Mouse (Mus musculus) urinary bladder, postnatal 25 days (tissue): Measurements from ENCODE around the gene Chrm4.

Experiments used
- DNase-seq: peaks from one replicate; pipeline ENCODE4 v3.0.0; 2022; ENCODE audit warnings: low spot score

Chrm4 gene

DNA sequence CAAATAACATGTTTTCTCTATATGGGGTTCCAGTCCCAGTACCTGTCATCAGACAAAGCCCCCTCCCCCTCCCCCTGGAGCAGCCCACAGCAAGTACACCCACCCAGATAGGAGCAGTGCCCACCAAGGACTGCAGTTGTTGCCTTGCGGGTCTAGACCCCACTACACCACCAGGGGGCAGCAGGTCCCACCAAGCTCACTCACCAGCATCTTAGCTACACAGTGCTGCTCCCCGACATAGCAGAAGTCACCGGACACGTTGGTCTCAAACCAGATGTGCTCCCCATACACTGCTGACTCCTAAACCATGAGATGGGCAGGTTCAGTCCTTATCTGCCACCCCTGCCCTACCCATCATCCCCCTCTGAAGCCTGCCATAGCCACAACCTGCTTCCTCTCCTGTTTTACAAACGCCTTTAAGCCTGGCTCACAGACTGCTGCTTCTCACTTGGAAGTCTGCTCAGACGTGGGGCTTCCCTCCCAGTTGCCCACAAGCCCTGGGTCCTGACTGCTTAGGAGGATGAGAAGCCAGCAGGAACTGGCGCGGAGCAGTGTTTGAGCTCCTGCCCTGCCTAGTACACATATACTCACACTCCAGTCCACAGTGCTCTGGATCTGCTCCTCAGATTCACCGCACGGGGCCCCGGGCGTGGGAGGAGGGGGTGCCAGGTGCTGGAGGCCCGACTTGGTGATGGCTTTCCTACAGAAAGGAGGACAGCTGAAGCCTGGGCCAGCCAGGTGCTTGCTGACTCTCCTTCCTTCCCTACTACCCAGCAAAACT lies 17.3 kb downstream of the Chrm4 start:
- peak; percentile 75 for DNase-seq

GRCm38 (mm10) chr2:91945483-91945882 lies 18.4 kb downstream of the Chrm4 start, which contains the start of gene Gm9821:
Gene Gm9821, plus strand, starts transcription at chr2:91945703.
- no peak for DNase-seq

DNA sequence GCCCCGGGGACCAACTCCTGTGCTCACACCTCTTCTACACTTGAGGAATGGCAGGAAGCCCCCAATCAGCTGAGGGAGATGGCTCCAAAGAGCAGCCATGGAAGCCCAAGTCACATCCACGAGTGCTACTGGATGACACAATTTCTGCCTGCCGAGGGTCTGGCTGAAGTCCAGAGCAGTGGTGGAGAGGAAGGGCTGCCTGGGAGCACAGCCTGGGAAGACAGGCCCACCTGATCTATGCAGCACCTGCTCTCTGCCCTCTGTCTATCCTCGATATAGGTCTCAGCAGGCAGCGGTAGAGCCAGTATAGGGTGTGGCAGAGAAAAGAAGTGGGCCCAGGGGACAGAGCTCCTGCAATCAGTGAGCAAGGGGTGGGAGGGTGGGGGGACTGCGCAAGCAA lies 19.8 kb downstream of the Chrm4 start:
- no peak for DNase-seq

DNA sequence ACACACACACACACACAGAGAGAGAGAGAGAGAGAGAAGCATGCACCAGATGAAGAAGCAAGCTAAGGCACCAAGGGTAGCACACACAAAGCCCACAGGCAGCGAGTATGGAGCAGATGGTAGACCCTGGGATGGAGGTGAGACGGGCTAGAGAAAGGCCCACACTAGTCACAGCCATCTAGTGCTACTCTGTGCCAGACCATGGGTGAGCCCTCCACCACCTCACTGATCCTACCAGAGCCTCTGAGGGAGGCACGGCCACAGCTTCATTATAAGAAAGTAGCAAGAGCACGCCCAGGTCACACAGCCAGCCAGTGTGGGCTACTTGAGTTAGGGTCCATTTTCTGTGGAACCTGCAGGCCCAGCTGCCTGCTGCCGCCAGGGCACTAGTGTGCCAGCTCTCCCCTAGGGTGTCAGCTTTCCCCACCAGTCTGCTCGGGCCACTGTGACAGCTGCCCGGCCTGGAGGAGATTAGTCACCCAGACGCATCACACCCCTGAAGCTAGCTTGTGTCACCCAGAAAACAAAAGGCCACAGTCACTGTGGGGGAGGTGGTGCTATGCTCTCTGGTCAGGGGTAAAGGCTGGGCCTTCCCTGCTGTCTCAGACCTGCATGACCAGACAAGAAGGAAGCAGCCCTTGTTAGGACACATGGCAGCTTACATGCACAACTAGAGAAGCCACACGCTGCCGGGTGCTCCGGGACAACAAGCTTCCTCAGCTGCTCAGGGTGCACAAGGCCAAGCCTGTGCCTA lies 20.5 kb downstream of the Chrm4 start:
- DNase-seq, result no peak

GRCm38 (mm10) chr2:91948151-91948509 lies 21.1 kb downstream of the Chrm4 start:
- DNase-seq, result no peak

- no peak for DNase-seq
Measured at GRCm38 (mm10) chr2:91948792-91949241, 21.8 kb downstream of the Chrm4 start.

GRCm38 (mm10) chr2:91949411-91950274 lies 22.6 kb downstream of the Chrm4 start:
- no peak for DNase-seq

GRCm38 (mm10) chr2:91950275-91951085 lies 23.4 kb downstream of the Chrm4 start:
- DNase-seq, result no peak

- DNase-seq, result no peak
Measured at GRCm38 (mm10) chr2:91953825-91954224, 26.8 kb downstream of the Chrm4 start.

DNA sequence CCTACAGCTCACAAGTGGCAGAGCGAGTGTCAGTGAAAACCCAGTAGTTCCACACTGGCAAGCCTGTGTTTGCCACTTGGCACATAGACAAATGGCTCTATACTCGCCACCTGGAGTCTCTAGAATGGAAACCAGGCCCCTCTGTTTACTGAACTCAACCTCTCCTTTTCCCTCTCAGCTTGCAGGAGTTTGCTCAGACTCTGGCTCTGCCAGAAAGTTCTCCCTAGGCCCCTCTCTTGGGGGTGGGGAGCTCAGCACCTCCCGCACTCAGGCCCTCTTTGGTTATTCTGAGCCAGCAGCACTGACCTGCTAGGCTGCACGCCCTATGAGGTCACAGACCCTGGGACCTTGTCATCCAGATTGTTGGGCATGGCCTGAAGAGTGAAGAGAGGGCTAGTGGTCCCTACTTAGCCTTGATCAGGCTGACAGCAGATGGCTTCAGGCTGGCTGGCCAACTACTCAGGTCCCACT lies 28.1 kb downstream of the Chrm4 start:
- no peak for DNase-seq

GRCm38 (mm10) chr2:91955875-91956274 lies 28.8 kb downstream of the Chrm4 start:
- DNase-seq, result no peak

DNA sequence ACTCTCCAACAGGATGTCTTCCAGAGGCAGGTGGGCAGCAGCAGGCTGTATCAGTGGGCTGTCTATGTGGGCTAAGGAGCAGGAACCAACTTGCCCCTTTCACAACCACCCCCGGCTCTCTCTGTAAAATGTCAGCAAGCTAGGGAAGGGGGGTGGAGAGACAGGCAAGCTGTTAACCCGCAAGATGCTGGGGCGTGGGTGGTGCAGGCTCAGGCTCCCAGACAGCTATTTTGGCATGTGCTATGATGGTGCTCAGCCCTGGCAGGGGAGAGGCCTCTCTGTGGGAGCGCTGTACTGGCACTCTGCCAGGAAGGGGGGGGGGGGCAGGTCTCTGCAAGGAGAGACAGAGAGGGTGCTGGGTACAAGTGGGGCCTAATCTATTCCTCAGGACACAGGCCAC lies 30.0 kb downstream of the Chrm4 start:
- DNase-seq, result no peak

DNA sequence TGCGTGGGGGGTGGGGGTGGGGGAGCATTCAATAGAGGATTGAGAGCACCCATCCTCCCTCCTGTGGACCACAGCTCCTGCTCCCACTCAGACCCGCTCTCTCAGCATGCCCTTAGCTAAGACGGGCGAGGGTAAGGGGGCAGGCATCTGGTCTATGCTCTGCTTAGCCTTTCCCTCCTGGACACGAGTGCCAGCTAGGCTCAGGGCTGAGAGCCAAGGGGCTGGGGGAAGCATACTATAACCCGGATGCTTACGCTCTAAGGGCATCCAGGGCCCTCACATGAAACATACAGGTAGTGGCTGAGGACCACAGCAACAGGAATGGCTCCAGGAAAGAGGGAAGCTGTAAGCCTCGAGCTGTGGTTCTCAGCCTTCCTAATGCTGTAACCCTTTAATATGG lies 31.0 kb downstream of the Chrm4 start:
- DNase-seq, result no peak

DNA sequence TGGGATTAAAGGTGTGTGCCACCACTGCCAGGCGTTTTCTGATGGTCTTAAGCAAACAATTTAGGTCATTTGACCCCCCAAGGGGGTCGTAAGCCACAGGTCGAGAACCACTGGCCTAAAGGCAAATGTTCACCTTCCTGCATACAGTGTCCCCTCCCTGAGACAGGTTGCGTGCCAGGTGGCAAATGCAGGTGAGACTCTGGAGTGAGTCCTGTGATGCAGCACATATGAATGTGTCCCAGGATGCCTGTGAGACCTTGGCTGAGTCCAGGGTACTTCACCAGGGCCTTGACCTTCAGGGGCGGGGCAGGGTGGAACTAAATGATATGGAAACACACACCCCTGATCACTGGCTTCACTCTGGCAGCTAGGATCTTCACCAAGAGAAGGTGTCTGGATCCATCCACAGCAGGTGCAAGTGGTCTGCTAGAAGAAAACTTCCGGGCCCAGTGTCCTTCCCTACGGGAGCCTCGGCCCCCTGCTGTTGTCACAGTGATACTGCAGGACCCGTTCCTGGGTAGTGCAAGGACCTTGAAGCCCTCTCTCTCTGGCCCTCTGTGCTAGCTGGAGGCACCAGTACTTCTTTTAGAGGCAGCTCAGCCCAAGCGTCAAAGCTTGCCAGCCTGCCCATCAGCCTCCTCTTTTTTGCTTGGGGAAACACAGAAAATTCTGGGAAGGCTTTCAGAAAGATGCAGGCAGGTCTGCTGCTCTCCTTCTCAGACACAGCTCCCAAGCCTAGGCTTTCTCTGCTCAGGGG lies 31.8 kb downstream of the Chrm4 start:
- no peak for DNase-seq

DNA sequence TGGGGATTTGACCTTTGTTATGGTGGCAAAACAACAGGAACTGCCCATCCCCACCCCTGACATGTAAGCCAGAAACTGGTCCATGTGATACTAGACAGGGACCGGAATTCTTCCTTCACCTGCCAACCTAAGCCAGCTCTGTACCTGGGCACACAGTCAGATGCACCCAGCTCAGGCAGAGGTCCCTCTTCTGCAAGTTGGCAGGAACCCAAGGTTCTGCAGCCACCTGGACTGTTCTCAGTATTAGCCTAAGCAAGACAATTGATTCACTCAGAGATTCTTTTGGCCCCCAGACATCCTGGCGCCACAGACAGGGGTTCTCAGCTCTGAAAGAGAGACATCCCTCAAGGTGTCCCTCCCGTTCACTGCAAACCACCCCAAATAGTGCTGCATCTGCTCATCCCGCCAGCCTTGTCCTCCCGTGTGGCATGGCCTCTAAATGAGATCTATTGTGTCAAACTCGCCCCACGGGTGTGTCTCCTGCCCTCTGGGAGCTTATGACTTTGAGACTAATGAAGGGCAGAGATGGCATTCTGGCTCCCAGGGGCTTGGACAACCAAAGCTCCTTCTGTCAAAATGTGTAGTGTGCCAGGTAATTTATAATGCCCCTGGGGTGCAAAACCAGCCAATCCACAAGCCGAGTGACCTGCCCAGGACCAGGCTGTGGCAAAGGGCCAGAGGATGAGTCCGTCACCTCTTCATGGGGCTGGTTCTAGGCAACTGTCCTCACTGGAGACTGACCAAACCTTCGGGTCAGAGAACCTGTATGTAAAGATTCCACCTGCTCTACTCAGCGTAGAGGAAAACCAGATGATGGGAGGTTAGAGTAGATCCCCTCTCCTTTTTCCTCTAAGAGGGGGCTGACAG lies 32.7 kb downstream of the Chrm4 start:
- no peak for DNase-seq

DNA sequence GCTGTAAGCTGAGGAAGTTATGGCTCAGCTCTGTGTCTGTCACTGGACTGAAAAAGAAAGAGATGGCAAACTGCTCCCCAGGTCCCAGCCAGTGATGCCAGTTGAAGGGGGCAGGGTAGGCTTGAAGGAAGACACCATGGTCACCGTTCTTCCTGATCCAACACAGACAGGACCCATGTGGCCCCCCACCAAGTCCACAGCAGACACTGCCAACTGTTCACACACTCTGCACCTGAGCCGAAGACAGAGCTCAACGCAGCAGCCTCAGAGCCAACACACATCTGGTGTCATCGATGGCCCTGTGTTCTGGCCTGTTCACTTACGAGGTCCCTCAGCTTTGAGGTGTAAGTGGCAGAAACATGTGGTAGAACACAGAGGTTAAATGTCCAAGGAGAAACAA lies 33.4 kb downstream of the Chrm4 start:
- DNase-seq, result no peak

GRCm38 (mm10) chr2:91961901-91962761 lies 35.1 kb downstream of the Chrm4 start:
- no peak for DNase-seq

GRCm38 (mm10) chr2:91962864-91963401 lies 35.9 kb downstream of the Chrm4 start:
- DNase-seq, result no peak
